Mouse (Mus musculus) neural tube, embryonic 15.5 days (tissue): ENCODE measurements around the gene Ptbp2. TPM values are rescaled to one million over a fixed set of nuclear protein-coding genes. Genes with fewer than 3 reads are reported as not detected.

Experiments used
- ATAC-seq: fragments of 200-750 bp; cut with Nextera tagmentation; 2 replicates; pipeline ENCODE4 v1.8.0; 2017; ENCODE audit warnings: mild to moderate bottlenecking, moderate TSS enrichment, moderate library complexity; ENCODE audit not compliant: low FRiP score
- H3K27ac ChIP-seq: fragments of 300-500 bp; sonication (generic); replicated peaks from 2 replicates; pipeline ENCODE4 v1.5.1; 2015; ENCODE audit warnings: mild to moderate bottlenecking, inconsistent platforms
- H3K27me3 ChIP-seq: fragments of 300-500 bp; sonication (generic); replicated peaks from 2 replicates; pipeline ENCODE4 v1.6.1; 2015; ENCODE audit warnings: inconsistent platforms
- H3K36me3 ChIP-seq: fragments of 300-500 bp; sonication (generic); 2 replicates; pipeline ENCODE4 v1.6.1; 2015; ENCODE audit warnings: inconsistent platforms
- H3K4me1 ChIP-seq: fragments of 300-500 bp; sonication (generic); 2 replicates; pipeline ENCODE4 v1.6.1; 2015; ENCODE audit warnings: inconsistent platforms
- H3K4me2 ChIP-seq: fragments of 300-500 bp; sonication (generic); 2 replicates; pipeline ENCODE4 v1.6.1; 2015; ENCODE audit warnings: inconsistent platforms, mild to moderate bottlenecking, moderate library complexity
- H3K4me3 ChIP-seq: fragments of 300-500 bp; sonication (generic); replicated peaks from 2 replicates; pipeline ENCODE4 v1.5.1; 2015; ENCODE audit warnings: mild to moderate bottlenecking, inconsistent platforms
- H3K9ac ChIP-seq: fragments of 300-500 bp; sonication (generic); replicated peaks from 2 replicates; pipeline ENCODE4 v1.6.1; 2015; ENCODE audit warnings: mild to moderate bottlenecking, inconsistent platforms
- H3K9me3 ChIP-seq: fragments of 300-500 bp; sonication (generic); replicated peaks from 2 replicates; pipeline ENCODE4 v1.6.1; 2016; ENCODE audit warnings: inconsistent platforms
- WGBS: fragments of 180-500 bp; shearing (Covaris S2); methylation state at CpG from one replicate; pipeline ENCODE4 v1.1.7; 2015; ENCODE audit warnings: mixed read lengths; 5-methylcytosine and 5-hydroxymethylcytosine counted together
- polyA plus RNA-seq: library from polyadenylated mRNA; unstranded; fragments of >200 nt; fragmentation: Nextera tagmentation; extraction: Ambion mirVana; gene quantifications from 2 replicates; pipeline ENCODE4 v1.2.1, GENCODE M21; 2015

Gene Ptbp2
- 185 and 218 TPM in 2 replicates for polyA plus RNA-seq

- WGBS, result 88% methylated on average over 4 of the region's 4 CpGs
- Histone ChIP-seq H3K27me3 (no peaks in the 10 kb centered on the region), H3K4me2 (peak within 1 kb of the TSS; percentile 64), H3K9me3 (no peaks in the 10 kb centered on the region), H3K4me3 (peak within 1 kb of the TSS; percentile 87), H3K36me3 (no peaks in the 10 kb centered on the region; the same call in 1 of the 2 replicates), H3K4me1 (peaks cover 9% of the 10 kb centered on the region), H3K27ac (peak within 1 kb of the TSS; percentile 99), H3K9ac (peak within 1 kb of the TSS; percentile 100)
- no peak for ATAC-seq
Observed at GRCm38 (mm10) chr3:119784366-119784765, at the start of gene Ptbp2. Gene Ptbp2, minus strand, starts transcription at chr3:119784466.

DNA sequence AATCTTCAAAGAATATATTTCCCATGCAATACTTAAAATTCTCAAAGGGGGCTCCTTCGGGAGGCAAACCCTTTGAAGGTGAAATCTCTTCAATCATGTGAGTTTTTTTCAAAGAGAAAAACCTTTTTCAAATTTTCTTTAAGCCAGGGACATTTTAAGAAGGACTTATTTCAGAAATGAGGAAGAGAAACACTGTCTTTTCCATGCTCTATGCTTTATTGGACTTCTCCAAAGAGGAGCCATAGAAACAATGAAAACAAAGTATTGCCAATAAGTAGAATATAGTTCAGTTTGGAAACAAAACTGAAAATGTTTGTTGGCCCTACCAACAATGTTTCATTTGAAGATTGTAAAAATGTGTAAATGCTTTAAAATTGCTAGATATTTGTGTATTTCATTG lies 30.4 kb upstream of the Ptbp2 start:
- no peaks in the 10 kb centered on the region for H3K36me3 ChIP-seq
- no peak overlapping the region for H3K27ac ChIP-seq
- H3K4me3 ChIP-seq, result no peak overlapping the region
- H3K4me2 ChIP-seq, result no peak overlapping the region
- no peaks in the 10 kb centered on the region for H3K9me3 ChIP-seq
- no peaks in the 10 kb centered on the region for H3K4me1 ChIP-seq
- H3K27me3 ChIP-seq, result no peaks in the 10 kb centered on the region
- no peak for ATAC-seq
- 74% methylated on average over 1 of the region's 1 CpGs for WGBS
- no peak overlapping the region for H3K9ac ChIP-seq

DNA sequence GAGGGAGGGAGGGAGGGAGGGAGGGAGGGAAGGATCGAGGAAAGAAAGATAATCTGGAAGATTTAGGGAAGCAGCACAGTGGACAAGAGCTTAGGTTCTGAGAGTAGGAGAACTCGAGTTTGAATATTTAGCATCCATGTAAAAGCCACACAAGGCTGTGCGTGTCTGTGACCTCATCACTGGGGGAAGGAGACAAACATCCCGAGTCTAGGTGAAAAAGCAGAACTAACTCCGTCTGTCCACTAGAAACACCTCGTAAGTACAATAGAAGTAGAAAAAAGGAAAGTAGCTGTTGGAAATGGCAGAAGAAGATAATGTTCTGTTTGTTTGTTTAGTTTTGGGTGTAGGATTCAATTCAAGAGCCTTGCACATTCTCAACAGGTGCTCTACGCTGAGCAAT lies 21.9 kb upstream of the Ptbp2 start:
- H3K27ac ChIP-seq, result no peak overlapping the region
- no peak overlapping the region for H3K9ac ChIP-seq
- no peak overlapping the region for H3K4me2 ChIP-seq
- H3K9me3 ChIP-seq, result no peaks in the 10 kb centered on the region
- no peaks in the 10 kb centered on the region for H3K36me3 ChIP-seq
- ATAC-seq, result no peak
- 82% methylated on average over 7 of the region's 7 CpGs for WGBS
- no peak overlapping the region for H3K4me3 ChIP-seq
- H3K27me3 ChIP-seq, result no peaks in the 10 kb centered on the region
- no peaks in the 10 kb centered on the region for H3K4me1 ChIP-seq

GRCm38 (mm10) chr3:119794677-119795365 lies 10.6 kb upstream of the Ptbp2 start:
- Histone ChIP-seq H3K4me2 (no peak overlapping the region), H3K27me3 (no peaks in the 10 kb centered on the region), H3K4me3 (no peak overlapping the region), H3K27ac (no peak overlapping the region), H3K4me1 (no peaks in the 10 kb centered on the region), H3K36me3 (no peaks in the 10 kb centered on the region), H3K9me3 (0 out of 2 replicates have a peak, but pooled peaks cover 3% of the 10 kb centered on the region), H3K9ac (no peak overlapping the region)
- no peak for ATAC-seq
- WGBS, result 88% methylated on average over 9 of the region's 9 CpGs

- peak; percentile 95 for ATAC-seq
- WGBS, result under 1% methylated on average over 57 of the region's 89 CpGs
- H3K4me1 ChIP-seq, result peaks cover 21% of the 10 kb centered on the region
- H3K36me3 ChIP-seq, result no peaks in the 10 kb centered on the region; the same call in 1 of the 2 replicates
- peak overlapping the region; percentile 87 for H3K4me3 ChIP-seq
- peak overlapping the region; percentile 64 for H3K4me2 ChIP-seq
- H3K9me3 ChIP-seq, result no peaks in the 10 kb centered on the region
- no peaks in the 10 kb centered on the region for H3K27me3 ChIP-seq
- peak overlapping the region; percentile 99 for H3K27ac ChIP-seq
- H3K9ac ChIP-seq, result peak overlapping the region; percentile 100
Observed at GRCm38 (mm10) chr3:119782946-119783701, 1.1 kb downstream of the Ptbp2 start.

DNA sequence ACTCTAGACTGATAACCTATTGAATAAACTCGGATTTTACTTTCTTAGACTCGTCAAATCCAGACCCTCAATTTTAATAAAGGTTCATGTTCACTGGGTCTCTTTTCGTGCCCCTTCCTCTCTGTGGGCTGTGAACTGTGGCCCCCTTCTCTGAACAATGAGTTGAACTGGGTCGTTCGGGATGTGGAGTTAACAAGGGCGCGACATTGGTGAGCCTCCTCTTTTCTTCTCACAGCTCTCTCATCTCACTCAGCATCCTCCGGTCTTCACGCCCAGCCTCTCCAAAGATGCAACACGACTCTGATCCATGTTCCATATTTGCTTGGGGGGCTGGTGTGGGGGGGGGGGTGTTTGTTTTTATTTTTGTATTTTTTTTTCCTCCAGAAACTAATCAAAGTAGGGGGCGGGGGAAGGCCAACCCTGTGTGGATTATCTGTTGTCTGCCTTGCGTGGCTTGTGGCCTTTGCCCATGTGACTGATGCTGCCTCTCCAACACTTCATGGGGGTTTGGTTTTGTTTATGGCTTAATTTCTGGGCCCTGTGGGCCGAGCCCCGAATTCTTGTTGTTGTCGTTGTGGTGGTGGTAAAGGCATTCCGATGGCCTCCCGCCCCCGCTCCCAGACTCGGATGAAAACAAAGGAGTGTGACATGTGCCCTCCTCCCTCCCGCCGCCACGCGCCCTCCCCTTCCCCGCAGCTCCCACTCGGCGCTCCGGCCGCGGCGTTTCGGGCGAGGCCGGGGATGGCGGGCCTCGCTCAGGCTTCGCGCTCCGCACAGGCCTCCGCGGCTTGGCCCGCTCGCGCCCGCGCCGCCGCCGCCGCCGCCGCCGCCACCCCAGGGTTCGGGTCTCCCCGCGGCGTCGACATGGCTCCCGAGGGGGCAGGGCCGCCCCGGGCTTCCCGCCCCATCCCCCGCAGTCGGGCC lies 2.0 kb downstream of the Ptbp2 start:
- under 1% methylated on average over 56 of the region's 63 CpGs for WGBS
- Histone ChIP-seq H3K4me3 (peak overlapping the region; percentile 87), H3K27ac (peak overlapping the region; percentile 99), H3K9ac (peak overlapping the region; percentile 100), H3K4me1 (peaks cover 24% of the 10 kb centered on the region), H3K9me3 (no peaks in the 10 kb centered on the region), H3K36me3 (no peaks in the 10 kb centered on the region; the same call in 1 of the 2 replicates), H3K27me3 (no peaks in the 10 kb centered on the region), H3K4me2 (peak overlapping the region; percentile 64)
- peak; percentile 71 for ATAC-seq

- no peak overlapping the region for H3K27ac ChIP-seq
- H3K4me2 ChIP-seq, result peak overlapping the region; percentile 64
- no peaks in the 10 kb centered on the region; the same call in 1 of the 2 replicates for H3K36me3 ChIP-seq
- H3K4me1 ChIP-seq, result peaks cover 27% of the 10 kb centered on the region
- no peaks in the 10 kb centered on the region for H3K9me3 ChIP-seq
- 0 out of 2 replicates have a peak overlapping the region, but pooled peaks have one; percentile 17 for H3K9ac ChIP-seq
- no peaks in the 10 kb centered on the region for H3K27me3 ChIP-seq
- no peak for ATAC-seq
- peak overlapping the region; percentile 32 for H3K4me3 ChIP-seq
Observed at GRCm38 (mm10) chr3:119780876-119781275, 3.4 kb downstream of the Ptbp2 start.

- peaks cover 28% of the 10 kb centered on the region for H3K4me1 ChIP-seq
- H3K36me3 ChIP-seq, result no peaks in the 10 kb centered on the region; the same call in 1 of the 2 replicates
- ATAC-seq, result no peak
Observed at GRCm38 (mm10) chr3:119779261-119779660, 5.0 kb downstream of the Ptbp2 start.

DNA sequence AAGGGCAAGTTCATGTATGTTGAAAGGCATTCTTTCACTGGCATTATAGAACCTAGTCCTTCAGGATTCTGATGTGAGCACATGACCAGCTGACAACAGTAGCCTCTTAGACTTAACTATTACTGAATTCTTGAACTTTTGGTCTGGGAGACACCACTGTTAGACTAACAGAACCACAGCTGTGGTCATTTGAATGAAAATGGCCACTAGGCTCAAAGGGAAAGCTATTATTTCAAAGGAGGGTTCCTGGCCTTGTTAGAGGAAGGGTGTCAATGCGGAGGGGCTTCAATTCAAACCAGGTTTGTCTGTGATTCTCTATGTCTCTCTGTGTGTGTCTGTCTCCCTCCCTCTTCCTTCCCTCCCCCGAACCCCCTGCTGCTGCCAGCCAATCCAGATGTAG lies 5.8 kb downstream of the Ptbp2 start:
- H3K4me1 ChIP-seq, result peaks cover 28% of the 10 kb centered on the region
- H3K9ac ChIP-seq, result no peak overlapping the region
- no peak overlapping the region for H3K4me3 ChIP-seq
- no peak for ATAC-seq
- no peaks in the 10 kb centered on the region; the same call in 1 of the 2 replicates for H3K36me3 ChIP-seq
- no peaks in the 10 kb centered on the region for H3K9me3 ChIP-seq
- no peak overlapping the region for H3K27ac ChIP-seq
- H3K27me3 ChIP-seq, result no peaks in the 10 kb centered on the region
- H3K4me2 ChIP-seq, result peak overlapping the region; percentile 38; the same call in 1 of the 2 replicates
- 66% methylated on average over 2 of the region's 2 CpGs for WGBS

More at GRCm38 (mm10) chr3:119779261-119779660, 5.0 kb downstream of the Ptbp2 start:
- WGBS, result 54% methylated on average over 1 of the region's 1 CpGs
- H3K4me2 ChIP-seq, result peak overlapping the region; percentile 38; the same call in 1 of the 2 replicates
- H3K9ac ChIP-seq, result no peak overlapping the region
- H3K4me3 ChIP-seq, result no peak overlapping the region
- H3K27me3 ChIP-seq, result no peaks in the 10 kb centered on the region
- no peak overlapping the region for H3K27ac ChIP-seq
- H3K9me3 ChIP-seq, result no peaks in the 10 kb centered on the region

DNA sequence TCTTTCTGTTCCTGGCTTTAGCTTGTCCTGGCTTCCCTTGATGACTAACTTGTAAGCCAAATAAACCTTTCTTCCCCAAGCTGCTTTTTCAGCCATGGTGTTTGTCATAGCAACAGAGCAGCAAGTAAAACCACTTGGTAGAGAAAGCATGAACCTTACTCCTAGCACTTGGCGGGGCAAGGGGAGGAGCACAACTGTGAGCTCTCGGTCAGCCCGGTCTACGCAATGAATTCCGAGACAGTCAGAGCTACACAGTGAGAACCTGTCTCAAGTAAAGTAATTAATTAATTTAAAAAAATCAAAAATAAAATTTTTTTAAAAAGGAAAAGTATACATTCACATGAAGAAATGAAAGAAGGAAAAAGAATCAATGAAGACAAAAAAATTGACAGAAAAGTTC lies 8.1 kb downstream of the Ptbp2 start:
- H3K4me3 ChIP-seq, result no peak overlapping the region
- H3K9ac ChIP-seq, result no peak overlapping the region
- peaks cover 35% of the 10 kb centered on the region for H3K4me1 ChIP-seq
- no peak overlapping the region for H3K4me2 ChIP-seq
- WGBS, result 93% methylated on average over 5 of the region's 5 CpGs
- H3K27me3 ChIP-seq, result no peaks in the 10 kb centered on the region
- no peaks in the 10 kb centered on the region; the same call in 1 of the 2 replicates for H3K36me3 ChIP-seq
- no peaks in the 10 kb centered on the region for H3K9me3 ChIP-seq
- H3K27ac ChIP-seq, result no peak overlapping the region
- no peak for ATAC-seq

- 87% methylated on average over 2 of the region's 2 CpGs for WGBS
- ATAC-seq, result no peak
- Histone ChIP-seq H3K27me3 (no peaks in the 10 kb centered on the region), H3K4me1 (peaks cover 12% of the 10 kb centered on the region), H3K9ac (no peak overlapping the region), H3K4me3 (no peak overlapping the region), H3K9me3 (no peaks in the 10 kb centered on the region), H3K4me2 (no peak overlapping the region), H3K27ac (no peak overlapping the region), H3K36me3 (no peaks in the 10 kb centered on the region)
Observed at GRCm38 (mm10) chr3:119772789-119773188, 11.5 kb downstream of the Ptbp2 start.
